Mouse (Mus musculus) thymus, postnatal 25 days (tissue): Measurements from ENCODE around the gene Pla2g6.

ENCODE experiments used
- DNase-seq: peaks from one replicate; pipeline ENCODE4 v3.0.0; 2022

Pla2g6 gene

GRCm38 (mm10) chr15:79321733-79322190, 6.4 kb downstream of the Pla2g6 start:
- DNase-seq = no peak

- no peak for DNase-seq
These were observed 14.3 kb downstream of the Pla2g6 start for GRCm38 (mm10) chr15:79313848-79314369.

- no peak for DNase-seq
These were observed 20.3 kb downstream of the Pla2g6 start for GRCm38 (mm10) chr15:79307861-79308260.

GRCm38 (mm10) chr15:79306043-79306637, 22.1 kb downstream of the Pla2g6 start:
- DNase-seq = no peak

- no peak for DNase-seq
These were observed 23.4 kb downstream of the Pla2g6 start for GRCm38 (mm10) chr15:79304832-79305231.

GRCm38 (mm10) chr15:79303725-79304124, 24.5 kb downstream of the Pla2g6 start:
- peak; percentile 62 for DNase-seq

- no peak for DNase-seq
These were observed 28.5 kb downstream of the Pla2g6 start for GRCm38 (mm10) chr15:79299563-79300155.

- DNase-seq = no peak
These were observed 29.6 kb downstream of the Pla2g6 start for GRCm38 (mm10) chr15:79298553-79298952.

GRCm38 (mm10) chr15:79292779-79293178, 35.4 kb downstream of the Pla2g6 start:
- no peak for DNase-seq

- DNase-seq = peak; percentile 19
These were observed 37.9 kb downstream of the Pla2g6 start for GRCm38 (mm10) chr15:79290340-79290739.

- DNase-seq = no peak
These were observed 38.7 kb downstream of the Pla2g6 start for GRCm38 (mm10) chr15:79289441-79289840.

GRCm38 (mm10) chr15:79288387-79288786, 39.8 kb downstream of the Pla2g6 start:
- no peak for DNase-seq

GRCm38 (mm10) chr15:79287091-79287490, 41.1 kb downstream of the Pla2g6 start:
- DNase-seq = no peak

GRCm38 (mm10) chr15:79286141-79286540, 42.0 kb downstream of the Pla2g6 start:
- DNase-seq = no peak

- no peak for DNase-seq
These were observed 42.8 kb downstream of the Pla2g6 start, which contains the start of gene Baiap2l2 for GRCm38 (mm10) chr15:79285399-79285798. Gene Baiap2l2 (minus strand): TSS chr15:79285537.

GRCm38 (mm10) chr15:79283371-79283770, 44.8 kb downstream of the Pla2g6 start:
- no peak for DNase-seq

- DNase-seq = no peak
These were observed 45.8 kb downstream of the Pla2g6 start for GRCm38 (mm10) chr15:79282434-79282833.

- DNase-seq = peak; percentile 72
These were observed 46.8 kb downstream of the Pla2g6 start for GRCm38 (mm10) chr15:79281389-79281788.

- peak; percentile 35 for DNase-seq
These were observed 47.3 kb downstream of the Pla2g6 start for GRCm38 (mm10) chr15:79280850-79281249.

- DNase-seq = peak; percentile 70
These were observed 48.0 kb downstream of the Pla2g6 start for GRCm38 (mm10) chr15:79280209-79280608.

GRCm38 (mm10) chr15:79277728-79278127, 50.5 kb downstream of the Pla2g6 start:
- no peak for DNase-seq

- no peak for DNase-seq
These were observed 55.2 kb downstream of the Pla2g6 start for GRCm38 (mm10) chr15:79273020-79273419.

GRCm38 (mm10) chr15:79271124-79271746, 57.0 kb downstream of the Pla2g6 start:
- DNase-seq = peak; percentile 76
